Mouse (Mus musculus): ENCODE data around the gene Sbk3. TPM values are rescaled to one million over a fixed set of nuclear protein-coding genes. Genes with fewer than 3 reads are reported as not detected.

The Sbk3 gene
- total RNA-seq, 2 experiments from 2014 or later = 1.4 to 1.5 TPM

GRCm38 (mm10) chr7:4993999-4994788 is 23.2 kb upstream of the Sbk3 start:
- intact Hi-C loops (cut with DNase I) = no loop called here
- DNase-seq = peak; percentile 13

GRCm38 (mm10) chr7:4993347-4993998 is 22.5 kb upstream of the Sbk3 start:
- peak; percentile 17 for DNase-seq
- intact Hi-C loops (cut with DNase I) = no loop called here

DNA sequence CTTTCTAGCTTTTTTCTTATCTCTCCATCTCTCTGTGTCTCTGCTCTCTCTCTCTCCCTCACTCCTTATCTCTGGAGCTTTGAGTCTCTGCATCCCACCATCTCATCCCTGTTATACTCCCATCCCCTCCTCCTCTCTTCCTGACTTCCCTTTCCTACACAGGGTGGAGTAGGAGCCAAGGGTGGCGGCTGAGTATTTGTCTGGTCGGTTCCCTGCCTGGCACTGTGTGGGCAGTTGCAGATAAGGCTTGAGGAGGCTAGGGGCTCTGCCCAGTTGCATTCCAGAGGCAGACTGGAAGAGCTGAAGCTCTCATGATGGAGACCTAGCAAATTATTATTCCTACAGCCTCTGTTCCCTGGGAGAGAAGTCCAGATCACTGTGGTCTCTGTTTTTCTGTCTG is 17.3 kb upstream of the Sbk3 start:
- no peak for DNase-seq
- intact Hi-C loops (cut with DNase I) = no loop called here

- intact Hi-C loops (cut with DNase I) = no loop called here
- no peak for DNase-seq
Measured at GRCm38 (mm10) chr7:4976832-4977231, 5.9 kb upstream of the Sbk3 start.

DNA sequence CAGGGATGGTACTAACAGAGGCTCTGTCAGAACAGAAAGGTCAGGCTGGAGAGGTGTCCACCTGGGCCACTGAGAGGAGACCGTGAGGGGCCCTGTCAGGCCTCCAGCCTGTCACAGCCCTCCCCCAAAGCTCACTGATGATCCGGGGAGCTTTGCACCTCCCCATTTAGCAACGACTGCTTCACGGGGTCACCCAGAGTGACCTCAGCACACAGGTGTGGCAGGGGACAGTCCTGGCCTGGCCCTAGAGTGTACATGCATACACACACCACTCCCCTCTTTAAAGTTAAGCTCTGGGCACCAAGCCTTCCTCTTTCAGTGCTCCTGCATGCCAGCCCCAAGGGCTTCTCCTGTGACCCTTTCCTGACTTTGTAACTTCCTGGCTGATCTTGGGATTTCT is 4.5 kb upstream of the Sbk3 start:
- intact Hi-C loops (cut with DNase I) = no loop called here
- DNase-seq = no peak

GRCm38 (mm10) chr7:4972321-4973047 is 1.5 kb upstream of the Sbk3 start:
- intact Hi-C loops (cut with DNase I) = no loop called here
- DNase-seq = no peak

DNA sequence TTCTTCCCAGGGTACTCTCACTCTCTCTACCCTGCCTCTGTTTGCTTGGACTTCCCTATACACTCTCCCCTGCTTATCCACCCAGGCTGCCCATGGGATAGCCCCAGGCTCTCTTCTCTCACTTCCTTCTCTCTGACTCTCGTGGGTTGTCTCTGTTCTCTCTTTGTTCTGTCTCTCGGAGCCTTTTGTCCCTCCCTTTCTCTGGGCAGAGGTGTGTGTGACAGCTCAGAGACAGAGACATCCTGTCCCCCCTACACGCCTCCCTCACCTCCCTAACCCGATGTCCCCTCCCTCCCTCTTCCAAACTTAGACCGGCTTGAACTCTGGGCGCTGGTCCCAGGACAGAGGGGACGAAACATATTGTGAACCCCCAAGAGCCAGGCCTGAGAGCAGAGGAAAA is 742 bp upstream of the Sbk3 start:
- DNase-seq = no peak
- intact Hi-C loops (cut with DNase I) = no loop called here

- DNase-seq = no peak
- intact Hi-C loops (cut with DNase I) = no loop called here
Measured at GRCm38 (mm10) chr7:4964988-4965387, 6.0 kb downstream of the Sbk3 start.

DNA sequence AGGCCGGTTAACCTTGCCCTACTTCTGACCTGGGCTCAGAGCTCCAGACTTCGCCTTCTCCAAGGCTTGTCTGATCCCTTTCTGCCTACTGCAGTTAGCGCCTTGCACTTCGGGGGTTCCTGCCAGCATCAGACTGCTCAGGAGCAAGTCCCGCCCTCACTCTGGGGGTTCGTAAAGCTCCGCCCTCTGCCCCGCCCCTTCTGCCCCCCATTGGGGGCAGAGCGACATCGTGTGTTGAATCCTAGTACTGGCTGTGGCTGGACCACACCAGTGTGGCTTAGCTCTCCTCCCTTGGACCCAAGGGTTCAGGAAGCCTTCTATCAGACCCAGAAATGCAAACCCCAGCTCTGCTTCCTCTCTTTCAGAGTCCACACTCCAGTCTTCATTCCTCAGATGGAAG is 6.7 kb downstream of the Sbk3 start, which contains the start of gene Sbk2:
TSS of gene Sbk2 (minus strand) at position 135 of the 400 bp plus-strand sequence.
- intact Hi-C loops (cut with DNase I) = no loop called here

GRCm38 (mm10) chr7:4963527-4963926 is 7.4 kb downstream of the Sbk3 start:
- intact Hi-C loops (cut with DNase I) = no loop called here
- no peak for DNase-seq

More for the DNA sequence above, 6.7 kb downstream of the Sbk3 start, which contains the start of gene Sbk2:
- peak; percentile 66 for DNase-seq

DNA sequence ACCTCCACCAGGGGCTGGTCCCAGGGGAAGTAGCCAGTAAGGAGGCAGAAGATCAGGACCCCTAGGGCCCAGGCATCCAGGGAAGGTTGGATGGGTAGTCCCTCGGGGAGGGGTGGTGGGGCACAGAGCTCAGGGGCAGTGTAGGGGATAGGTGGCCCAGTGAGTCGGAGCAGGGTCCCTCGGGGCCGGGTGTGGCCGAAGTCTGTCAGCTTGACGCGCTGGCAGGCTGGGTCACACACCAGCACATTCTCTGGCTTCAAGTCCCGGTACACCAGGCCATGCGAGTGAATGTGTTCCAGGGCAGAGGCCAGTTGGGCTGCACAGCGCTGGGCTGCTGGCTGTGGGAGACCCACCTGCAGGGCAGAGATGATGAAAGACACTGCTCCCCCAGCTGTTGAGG is 13.6 kb downstream of the Sbk3 start:
- no peak for DNase-seq

GRCm38 (mm10) chr7:4953815-4954445 is 17.0 kb downstream of the Sbk3 start:
- intact Hi-C loops (cut with DNase I) = no loop called here

More for the DNA sequence above, 13.6 kb downstream of the Sbk3 start:
- intact Hi-C loops (cut with DNase I) = no loop called here

GRCm38 (mm10) chr7:4950561-4951342 is 20.2 kb downstream of the Sbk3 start:
- intact Hi-C loops (cut with DNase I) = no loop called here
- DNase-seq = no peak

More at GRCm38 (mm10) chr7:4953815-4954445, 17.0 kb downstream of the Sbk3 start:
- peak; percentile 42 for DNase-seq

- intact Hi-C loops (cut with DNase I) = no loop called here
Measured at GRCm38 (mm10) chr7:4948386-4948785, 22.6 kb downstream of the Sbk3 start.

DNA sequence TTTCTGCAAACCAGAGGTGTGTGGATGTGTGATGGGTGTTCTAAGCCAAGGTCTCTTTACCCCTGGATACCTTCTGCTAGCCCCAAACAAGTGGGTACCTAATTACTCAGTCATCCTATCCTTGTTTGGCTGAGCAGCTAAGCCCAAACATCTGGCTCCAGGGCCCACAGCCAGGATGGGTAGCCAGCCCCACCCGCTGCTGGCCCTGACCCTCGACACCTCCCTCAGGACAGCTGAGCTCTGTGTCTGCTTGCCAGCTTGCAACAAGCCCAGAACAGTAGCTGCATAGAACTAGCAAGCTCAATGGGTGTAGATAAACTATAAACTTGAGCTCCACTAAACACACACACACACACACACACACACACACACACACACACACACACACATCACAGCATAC is 23.1 kb downstream of the Sbk3 start:
- peak; percentile 51 for DNase-seq
- intact Hi-C loops (cut with DNase I) = no loop called here

More at GRCm38 (mm10) chr7:4948386-4948785, 22.6 kb downstream of the Sbk3 start:
- DNase-seq = no peak

DNA sequence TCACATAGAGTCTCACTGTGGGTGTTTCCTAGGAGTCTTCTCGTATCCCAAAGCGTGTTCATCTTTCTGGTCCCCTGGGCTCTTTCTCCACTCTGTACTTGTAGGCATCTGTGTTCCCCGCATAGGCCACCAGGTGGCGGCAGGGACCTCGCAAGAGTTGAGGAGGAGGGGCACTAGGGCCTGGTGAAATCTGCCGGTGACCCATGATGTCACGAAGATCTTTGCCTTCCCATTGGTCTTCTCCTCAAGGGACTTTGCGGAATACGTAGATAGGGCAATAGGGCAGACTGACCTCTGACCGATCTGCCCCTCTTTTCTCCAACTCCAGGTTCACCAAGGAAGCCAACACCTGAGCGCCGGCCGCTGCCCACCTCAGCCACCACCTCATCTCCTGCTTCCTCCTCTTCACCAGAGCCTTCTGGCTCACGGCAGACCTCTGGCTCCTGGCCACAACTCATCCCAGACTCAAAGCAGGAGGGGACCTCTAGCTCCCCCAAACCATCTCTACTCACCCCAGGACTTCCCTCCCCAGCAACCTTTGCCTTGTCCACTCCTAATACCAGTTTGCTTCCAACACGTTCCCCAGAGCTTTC is 27.6 kb downstream of the Sbk3 start:
- DNase-seq = peak; percentile 93
- intact Hi-C loops (cut with DNase I) = no loop called here

DNA sequence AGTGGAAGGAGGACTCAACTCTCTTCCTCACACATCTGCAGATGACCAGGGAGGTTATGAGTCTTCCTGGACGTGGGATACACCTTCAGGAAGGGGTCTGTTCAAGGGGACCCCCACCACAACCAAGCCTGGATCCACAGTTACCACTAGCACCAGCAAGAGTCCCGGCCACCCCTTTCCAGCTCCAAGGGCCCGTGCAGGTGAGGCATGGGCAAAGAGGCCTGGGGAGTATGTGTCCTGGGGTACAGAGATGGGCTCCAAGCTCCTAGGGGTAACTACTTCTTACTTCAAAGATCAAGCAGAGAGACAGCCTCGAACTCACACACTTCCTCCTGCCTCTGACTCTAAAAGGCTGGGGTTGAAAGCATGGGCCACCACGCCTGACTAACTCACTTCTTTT is 28.3 kb downstream of the Sbk3 start:
- intact Hi-C loops (cut with DNase I) = no loop called here
- DNase-seq = no peak

DNA sequence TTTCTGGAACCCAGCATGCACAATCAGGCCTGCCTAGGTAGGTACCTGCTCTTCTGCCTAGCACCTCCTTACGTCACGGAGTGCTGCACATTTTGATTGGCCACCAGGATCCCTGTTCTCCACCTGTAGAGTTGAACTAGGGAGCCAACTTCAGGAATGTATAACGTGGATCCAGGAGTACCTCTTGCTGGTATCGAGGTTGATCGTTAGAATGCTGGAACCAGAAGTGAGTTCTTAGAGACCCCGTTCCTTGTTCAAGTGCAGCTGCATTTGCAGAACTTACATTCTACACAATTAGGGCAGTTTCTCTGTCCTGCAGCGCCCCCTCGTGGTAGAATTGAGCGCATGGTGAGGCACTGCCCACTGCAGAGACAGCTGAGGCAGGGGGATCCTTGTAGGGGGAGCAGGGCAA is 30.9 kb downstream of the Sbk3 start:
- peak; percentile 81 for DNase-seq

DNA sequence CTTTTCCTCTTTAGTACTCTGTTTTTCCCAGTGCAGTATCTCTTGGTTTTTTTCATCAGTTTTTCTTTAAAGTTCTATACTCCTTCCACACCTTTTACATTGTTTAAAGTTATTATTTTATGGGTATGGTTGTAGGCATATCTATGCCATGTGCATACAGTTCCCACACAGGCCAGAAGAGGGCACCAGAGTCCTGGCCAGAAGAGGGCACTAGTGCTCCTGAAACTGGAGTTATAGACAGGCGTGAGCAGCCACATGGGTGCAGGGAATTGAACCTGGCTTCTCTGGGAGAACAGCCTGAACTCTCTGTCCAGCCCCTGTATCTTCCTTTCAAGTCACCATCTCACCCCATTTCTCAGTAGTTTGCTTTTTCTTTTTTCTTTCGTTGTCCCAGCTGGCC is 32.5 kb downstream of the Sbk3 start:
- peak; percentile 78 for DNase-seq
- intact Hi-C loops (cut with DNase I) = loop anchor here (10.0 kb wide), 1 partner anchor 106 kb away; no protein-coding TSS in a partner anchor

More for the DNA sequence above, 30.9 kb downstream of the Sbk3 start:
- intact Hi-C loops (cut with DNase I) = no loop called here
